ENCODE assay signal across 13 mouse cellular contexts in the genomic region with DNA sequence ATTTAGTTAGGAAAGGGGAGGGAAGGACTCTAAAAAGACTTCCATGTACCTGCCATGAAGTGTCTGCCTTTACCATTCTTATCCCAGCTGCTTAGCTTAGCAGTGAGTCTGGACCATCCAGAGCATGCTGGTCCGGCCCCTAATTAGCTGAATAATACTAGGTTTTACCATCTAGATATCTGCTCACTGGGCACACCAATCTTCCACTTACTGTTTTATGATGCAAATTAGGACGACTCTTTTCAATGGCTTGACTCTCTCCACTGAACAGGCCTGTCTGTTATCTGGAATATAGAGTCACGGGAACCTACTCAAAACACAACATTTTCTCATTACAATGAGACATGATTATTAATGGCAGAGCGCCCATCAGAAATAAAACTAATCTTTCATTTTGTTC. TPM values are rescaled to one million over a fixed set of nuclear protein-coding genes. Genes with fewer than 3 reads are reported as not detected.
"Had no signal": no experiment of that assay in that cellular context is flagged by ENCODE, and none has a peak within 500 bp of the region (broad histone marks: within the 10 kb centered on the region; RNA-seq: fewer than 3 reads in every experiment).

No protein-coding gene starts in this region.

- H3K9me3 ChIP-seq: limb, embryonic 15.5 days; neural tube, embryonic 13.5 days had no signal

- H3K4me1 ChIP-seq: limb, embryonic 15.5 days; liver, embryonic 12.5 days had no signal

- H3K27me3 ChIP-seq: limb, embryonic 15.5 days; liver, embryonic 12.5 days; neural tube, embryonic 13.5 days had no signal

- H3K4me2 ChIP-seq: limb, embryonic 15.5 days; liver, embryonic 12.5 days; lung, embryonic 14.5 days; neural tube, embryonic 13.5 days had no signal

- DNase-seq: kidney, adult 18-20 months; kidney, postnatal 10 days; left cerebral cortex, postnatal 4 days; lung, embryonic 14.5 days; lung, postnatal 10 days; lung, postnatal 4 days had no signal

- ATAC-seq: liver, embryonic 12.5 days had no signal

- H3K4me3 ChIP-seq: limb, embryonic 15.5 days; liver, embryonic 12.5 days; midbrain, embryonic 10.5 days; neural tube, embryonic 13.5 days had no signal

- H3K27ac ChIP-seq: limb, embryonic 15.5 days; liver, embryonic 12.5 days; neural tube, embryonic 13.5 days; stomach, postnatal 0 days had no signal

- H3K9ac ChIP-seq: limb, embryonic 15.5 days; liver, embryonic 12.5 days; lung, embryonic 14.5 days; neural tube, embryonic 13.5 days had no signal

- H3K36me3 ChIP-seq: limb, embryonic 15.5 days; liver, embryonic 12.5 days; midbrain, embryonic 10.5 days; neural tube, embryonic 13.5 days had no signal

RNA-seq across cellular contexts. Expression of a gene that starts 55.7 kb away (rescaled TPM):
- polyA plus RNA-seq: kidney, embryonic 14.5 days; limb, embryonic 15.5 days; liver, embryonic 12.5 days; liver, embryonic 16.5 days; lung, embryonic 14.5 days; midbrain, embryonic 10.5 days had no signal
